Mouse (Mus musculus): ENCODE results near the gene Numa1.
A peak's percentile ranks its signal among the peaks of the same experiment; 100 is the strongest.
"Not testable (repeated sequence)": the region's sequence is repeated elsewhere in the genome, so short reads cannot be mapped to it uniquely, and the experiment has no call there.

Numa1 gene

DNA sequence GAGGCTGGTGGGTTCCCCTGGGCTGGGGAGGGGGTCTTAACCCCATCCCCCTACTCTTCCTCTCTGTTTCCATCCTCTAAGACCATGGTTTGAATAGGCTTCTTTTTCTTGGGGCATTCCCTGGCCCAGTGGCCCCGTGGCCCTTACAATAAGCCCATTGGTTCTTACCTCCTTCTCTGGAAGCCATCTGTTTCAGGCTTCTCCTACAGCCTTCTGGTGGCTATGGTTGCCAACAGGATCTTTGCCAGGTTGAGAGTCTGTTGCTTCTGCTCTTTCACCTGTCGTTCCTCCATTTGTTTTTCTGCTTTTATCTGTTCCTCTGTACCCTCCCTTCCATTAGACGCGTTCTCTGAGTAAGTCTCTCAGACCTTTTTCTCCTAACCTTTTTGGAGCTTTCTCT, 3.7 kb downstream of the Numa1 start:
- DNase-seq (ENCODE audit: low spot score) = no peak

DNA sequence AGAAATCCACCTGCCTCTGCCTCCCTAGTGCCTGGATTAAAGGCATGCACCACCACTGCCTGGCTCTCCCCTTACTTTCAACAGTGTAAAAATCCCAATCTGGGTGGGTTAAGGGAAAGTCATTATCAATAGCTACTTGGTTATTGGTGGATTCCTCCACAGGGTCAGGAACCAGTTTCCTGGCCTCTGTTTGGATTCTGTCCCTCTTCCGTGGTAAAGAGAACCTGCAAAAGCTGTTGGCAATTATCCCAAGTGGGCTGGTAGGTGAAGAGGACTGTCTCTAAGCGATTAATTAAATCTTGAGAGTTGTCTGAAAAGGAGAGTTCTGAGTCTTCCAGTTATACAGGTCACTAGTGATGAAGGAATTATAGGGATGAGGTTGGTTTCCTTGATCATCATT, 4.4 kb downstream of the Numa1 start:
- DNase-seq (ENCODE audit: low spot score) = no peak

DNA sequence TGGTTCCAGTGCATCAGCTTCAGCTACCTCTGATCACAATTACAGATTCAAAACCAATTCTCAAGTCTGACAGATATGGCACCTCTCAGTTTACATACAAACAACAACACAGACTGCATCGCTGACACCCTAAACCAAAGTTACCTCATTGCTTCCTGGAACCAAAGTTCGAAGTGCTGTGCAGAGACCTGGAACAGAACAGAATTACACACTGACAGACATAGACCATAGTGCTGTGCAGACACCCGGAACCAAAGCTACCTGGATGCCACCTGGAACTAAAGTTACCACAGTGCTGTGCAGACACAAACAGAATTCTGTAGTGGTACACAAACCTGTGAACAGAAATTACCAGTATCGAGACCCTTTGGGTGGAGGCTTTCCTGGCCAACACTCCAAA, 5.8 kb downstream of the Numa1 start:
- DNase-seq (ENCODE audit: low spot score) = no peak

DNA sequence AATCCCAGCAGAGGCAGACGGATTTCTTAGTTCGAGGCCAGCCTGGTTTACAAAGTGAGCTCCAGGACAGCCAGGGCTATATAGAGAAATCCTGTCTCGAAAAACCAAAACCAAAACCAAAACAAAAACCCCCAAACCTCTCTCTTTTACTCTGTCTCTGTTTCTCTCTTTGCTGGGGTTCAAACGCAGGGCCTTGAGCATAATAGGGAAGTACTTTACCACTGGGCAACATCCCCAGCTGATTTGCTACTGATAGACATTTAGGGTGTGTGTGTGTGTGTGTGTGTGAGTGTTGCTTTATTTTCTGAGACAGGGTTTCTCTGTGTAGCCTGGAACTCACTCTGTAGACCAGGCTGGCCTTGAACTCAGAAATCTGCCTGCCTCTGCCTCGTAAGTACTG, 15.1 kb downstream of the Numa1 start:
- DNase-seq (ENCODE audit: low spot score) = not testable (repeated sequence)

DNA sequence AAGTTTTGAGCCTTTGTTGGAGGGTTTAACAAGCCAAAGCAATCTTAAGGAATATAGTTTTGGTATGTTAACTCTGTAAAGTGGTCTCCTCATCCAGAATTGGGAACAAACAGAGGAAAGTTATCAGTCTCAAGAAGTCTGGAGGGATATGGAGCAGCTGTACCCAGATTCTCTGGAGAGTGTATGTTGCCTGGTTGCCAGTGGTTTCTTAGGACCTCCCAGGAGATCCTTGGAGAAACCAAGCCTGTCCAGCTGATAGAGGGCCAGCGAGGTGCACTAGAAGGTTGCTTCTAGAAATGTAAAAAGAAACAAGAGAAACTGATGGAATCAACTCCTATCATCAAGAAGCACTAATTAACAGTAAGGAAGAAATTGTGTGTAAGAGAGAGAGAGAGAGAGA, 17.7 kb downstream of the Numa1 start:
- no peak for DNase-seq (ENCODE audit: low spot score)

DNA sequence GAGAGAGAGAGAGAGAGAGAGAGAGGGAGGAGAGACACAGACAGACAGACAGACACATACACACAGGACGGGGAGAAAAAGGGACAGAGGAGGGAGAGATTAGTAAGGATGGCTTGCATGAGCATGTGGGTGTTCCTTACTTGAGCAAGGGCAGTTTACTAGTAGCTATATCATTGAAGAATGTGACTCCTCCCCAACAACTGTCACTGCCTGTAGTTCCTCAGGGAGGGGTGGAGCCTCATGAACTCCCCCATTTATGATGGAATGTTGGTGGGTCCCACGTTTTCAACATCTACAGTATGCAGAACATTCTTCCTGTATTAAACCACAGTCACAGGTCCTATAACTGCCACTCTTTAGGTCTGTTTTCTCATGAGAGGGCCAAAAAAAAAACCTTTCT, 18.2 kb downstream of the Numa1 start:
- DNase-seq (ENCODE audit: low spot score) = no peak

DNA sequence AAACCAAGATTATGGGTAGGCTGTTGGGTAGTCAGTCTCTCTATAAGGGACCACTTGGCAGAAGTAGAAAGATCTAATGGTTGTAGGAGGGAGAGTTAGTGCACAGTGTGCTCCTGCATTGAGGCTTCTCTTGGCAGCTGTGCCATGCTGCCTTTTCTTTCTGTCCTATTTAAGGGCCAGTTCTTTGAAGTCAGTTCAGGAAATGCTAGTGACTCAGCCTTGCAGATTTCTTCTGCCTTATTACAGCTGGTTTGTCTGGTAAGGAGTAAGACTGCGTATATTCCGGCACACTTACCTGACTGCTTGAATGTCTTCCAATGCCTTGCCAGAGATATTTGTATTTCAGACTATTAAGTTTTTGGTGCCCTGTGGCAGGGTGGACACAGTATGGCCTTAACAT, 20.3 kb downstream of the Numa1 start:
- no peak for DNase-seq (ENCODE audit: low spot score)

DNA sequence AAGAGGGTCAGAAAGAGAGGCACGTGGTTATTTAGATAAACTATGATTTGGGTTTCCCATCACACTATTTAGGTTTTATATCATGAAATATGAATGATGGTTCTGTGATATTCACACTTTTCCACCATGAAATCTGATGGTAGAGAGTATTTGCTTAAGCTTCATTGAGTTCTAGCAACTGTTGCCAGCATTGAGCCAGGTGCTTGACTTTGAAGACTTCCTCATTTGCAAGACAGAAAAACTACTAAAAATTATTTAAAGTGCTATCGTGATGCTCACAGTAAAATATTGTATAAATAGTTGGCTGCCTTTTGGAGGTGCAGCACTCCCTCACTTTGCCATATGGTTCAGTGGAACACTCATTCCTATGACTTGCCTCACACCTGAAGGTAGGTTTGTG, 21.4 kb downstream of the Numa1 start:
- DNase-seq (ENCODE audit: low spot score) = no peak

DNA sequence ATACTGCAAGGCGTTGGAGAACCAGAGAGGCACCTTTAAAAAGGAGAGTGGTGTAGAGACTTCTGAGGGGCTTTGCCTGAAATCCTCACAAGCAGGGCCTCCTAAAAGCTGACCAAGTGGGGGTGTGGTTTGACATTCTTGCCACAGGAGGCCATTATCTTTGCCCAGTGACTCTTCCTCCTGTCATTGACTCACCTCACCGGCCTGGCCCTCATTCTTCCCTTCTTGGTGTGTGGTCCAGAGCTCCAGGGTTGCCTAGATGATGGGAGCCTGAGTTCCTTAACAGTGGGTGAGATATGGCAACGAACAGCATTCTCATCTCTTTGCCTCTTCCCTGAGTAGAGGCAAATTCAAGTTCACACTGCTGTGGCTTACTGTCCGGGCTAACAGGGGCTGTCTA, 22.0 kb downstream of the Numa1 start:
- no peak for DNase-seq (ENCODE audit: low spot score)

DNA sequence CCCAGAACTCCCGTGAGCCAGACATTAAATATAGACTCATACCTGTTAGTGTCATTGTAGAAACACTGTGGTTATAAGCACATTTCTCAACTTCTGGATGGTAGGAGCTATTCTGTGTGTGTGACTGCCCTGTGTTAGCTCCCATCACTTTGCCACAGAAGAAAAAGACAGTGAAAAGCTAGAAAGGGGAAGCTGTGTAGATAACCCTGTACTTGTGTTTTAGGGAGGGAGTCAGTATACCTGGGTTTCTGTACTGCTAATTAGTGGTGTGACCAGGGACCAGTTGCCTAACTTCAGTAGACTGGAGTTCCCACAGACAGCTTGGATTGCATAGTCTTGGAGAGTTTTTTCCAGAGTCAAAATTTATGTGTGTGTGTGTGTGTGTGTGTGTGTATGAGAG, 22.6 kb downstream of the Numa1 start:
- DNase-seq (ENCODE audit: low spot score) = no peak

DNA sequence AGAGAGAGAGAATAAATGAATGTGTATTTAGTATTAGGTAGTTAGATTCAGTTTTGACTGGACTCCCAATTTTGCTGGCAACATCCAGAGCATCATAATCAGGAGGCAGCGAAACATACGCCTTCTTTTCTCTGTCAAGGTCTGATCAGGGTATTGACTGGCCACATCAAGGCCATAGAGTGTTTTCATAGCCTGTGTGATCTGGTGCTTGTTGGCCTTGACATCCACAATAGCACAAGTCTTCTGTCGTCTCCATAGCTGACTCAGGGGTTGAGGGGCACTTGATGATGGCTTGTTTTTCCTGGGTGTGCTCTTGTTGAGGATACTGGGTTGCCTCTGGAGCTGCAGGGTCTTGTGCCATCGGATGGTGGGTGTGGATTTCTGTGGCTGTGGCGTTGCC, 23.0 kb downstream of the Numa1 start:
- DNase-seq (ENCODE audit: low spot score) = no peak

DNA sequence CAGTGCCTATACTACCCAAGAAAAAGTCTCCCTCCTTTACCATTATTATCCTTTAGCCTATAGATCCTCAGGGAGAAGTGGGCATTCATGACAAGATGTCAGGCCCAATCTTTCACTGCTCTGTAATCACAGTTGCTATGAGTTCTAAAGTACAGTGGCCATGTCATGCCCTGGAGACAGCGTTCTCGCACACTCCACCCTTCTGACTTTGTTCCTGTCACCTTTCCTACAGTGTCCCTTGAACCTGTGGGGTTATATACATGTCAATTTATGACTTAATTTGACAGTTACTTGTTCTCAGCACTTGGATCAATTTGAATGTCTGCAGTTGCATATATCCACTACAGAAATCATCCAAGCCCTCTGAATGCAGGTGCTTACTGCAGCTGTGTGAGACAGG, 28.9 kb downstream of the Numa1 start:
- DNase-seq (ENCODE audit: low spot score) = no peak

DNA sequence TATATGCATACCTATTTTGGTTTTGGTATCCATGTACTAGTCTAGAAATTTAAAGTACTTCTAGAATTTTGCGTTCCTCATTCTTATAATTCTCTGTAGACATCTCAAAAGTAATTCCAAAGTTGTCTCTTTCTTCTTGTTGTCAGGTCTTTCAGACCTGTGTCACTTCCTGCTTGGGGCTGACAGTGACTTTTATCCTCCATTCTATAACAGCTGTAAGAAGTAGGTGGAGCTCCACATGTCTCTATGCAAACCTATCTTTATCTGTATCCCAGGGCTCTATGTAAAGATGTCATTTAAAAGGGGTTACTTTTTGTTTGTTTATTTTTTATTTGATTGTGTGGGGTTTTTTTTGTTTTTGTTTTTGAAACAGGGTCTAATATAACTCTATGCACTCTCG, 29.7 kb downstream of the Numa1 start:
- no peak for DNase-seq (ENCODE audit: low spot score)

DNA sequence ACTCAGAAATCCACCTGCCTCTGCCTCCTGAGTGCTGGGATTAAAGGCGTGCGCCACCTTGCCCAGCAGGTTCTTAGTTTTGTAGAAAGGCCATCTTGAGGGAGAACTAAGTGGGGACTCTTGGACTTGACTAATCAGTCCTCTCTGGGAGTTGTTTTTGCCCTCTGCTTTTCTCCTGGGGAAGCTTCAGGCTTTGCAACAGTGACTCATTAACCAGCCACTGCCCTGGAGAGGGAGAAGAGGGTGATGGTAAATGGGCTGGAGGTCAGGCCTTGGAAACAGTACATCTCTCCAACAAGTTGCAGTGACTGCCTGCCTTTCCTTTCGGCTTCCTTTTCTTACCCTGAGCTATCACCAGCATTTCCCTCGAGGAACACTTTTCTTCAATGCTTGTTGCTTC, 30.6 kb downstream of the Numa1 start:
- no peak for DNase-seq (ENCODE audit: low spot score)

DNA sequence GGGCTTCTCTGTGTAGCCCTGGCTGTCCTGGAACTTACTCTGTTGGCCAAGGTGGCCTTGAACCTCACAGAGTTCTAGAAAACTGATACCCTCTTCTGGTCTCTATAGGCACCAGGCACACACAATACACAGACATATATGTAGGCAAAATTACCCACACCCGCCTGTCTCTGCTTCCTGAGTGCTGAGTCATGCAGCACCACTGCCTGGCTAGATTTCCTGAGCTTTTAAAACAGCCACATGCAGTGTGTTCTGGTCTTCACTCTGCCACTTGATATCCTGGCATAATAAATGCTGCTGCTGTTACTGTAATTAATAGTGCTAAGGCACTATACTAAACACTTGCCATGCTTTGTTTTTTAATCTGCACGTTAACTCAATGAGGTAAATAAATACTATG, 31.7 kb downstream of the Numa1 start:
- no peak for DNase-seq (ENCODE audit: low spot score)

DNA sequence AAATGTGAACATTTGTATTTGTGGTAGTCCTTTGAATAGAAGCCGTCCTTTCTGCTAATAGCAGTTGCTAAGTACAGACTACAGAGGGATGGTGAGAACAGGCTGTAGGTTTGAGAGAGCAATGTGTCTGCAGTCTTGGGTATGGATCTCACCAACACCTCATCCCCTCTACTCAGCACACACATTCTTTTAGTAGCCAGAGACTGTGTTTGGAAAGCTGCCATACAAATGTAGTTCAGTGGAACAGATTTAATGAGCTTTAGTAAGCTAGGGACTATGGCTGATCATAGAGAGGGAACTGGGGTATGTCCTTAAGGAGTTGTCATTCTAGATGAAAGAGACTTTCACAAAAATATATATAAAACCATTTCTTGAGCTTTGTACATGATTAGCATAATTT, 33.3 kb downstream of the Numa1 start:
- no peak for DNase-seq (ENCODE audit: low spot score)

DNA sequence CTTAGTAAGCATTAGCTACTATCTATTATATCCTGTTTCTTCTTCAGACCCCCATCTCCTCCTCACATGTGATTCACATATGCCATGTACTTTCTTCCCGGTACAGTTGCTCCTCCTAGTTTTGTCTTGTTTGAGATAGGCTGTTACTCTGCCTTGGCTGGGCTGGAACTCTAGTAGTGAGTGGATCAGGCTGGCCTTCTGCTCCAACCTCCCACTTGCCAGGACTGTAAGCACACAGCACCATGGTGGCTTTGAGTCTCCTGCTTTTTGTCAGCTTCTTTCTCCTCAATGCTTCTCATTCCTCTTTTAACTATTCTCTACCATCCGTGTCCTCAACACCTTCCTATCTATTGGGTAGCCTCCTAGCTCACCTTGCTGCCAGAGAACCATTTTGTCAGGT, 34.8 kb downstream of the Numa1 start:
- no peak for DNase-seq (ENCODE audit: low spot score)

DNA sequence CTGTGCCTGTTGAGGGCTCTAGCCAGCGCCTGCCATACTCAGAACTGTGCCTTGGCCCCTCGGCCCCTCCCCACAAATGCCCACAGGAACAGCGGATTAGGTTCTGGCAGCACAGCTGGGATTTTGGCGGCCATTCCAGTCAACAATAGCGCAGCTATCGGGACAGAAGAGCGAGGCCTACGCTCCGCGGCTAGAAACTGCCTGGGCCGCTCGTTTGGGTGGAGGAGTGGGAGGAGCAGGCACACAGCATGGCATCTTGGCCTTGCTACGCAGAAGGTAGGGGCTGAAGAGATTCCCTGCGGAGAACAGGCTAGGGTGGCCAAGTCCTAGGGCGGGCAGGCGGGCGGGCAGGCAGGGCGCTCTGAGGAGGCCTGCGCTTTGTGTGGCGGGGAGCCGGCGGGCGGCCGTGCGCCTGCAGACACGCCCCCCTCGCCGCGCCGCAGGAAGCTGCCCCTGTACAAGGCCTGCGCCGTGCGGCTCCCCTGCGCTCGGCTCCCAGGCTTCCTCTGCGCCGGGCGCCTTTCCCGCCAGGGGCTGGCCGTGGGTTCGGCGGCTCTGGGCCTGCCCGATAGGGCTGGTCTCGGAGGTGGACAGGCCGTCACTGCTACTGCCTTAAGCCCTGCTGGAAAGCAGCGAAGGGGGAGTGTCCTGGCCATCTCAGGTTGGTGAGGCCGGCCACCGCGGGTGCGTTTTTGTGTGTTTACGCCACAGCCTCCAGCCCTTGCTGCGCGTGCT, 36.0 kb downstream of the Numa1 start:
- peak; percentile 90 for DNase-seq (ENCODE audit: low spot score)

DNA sequence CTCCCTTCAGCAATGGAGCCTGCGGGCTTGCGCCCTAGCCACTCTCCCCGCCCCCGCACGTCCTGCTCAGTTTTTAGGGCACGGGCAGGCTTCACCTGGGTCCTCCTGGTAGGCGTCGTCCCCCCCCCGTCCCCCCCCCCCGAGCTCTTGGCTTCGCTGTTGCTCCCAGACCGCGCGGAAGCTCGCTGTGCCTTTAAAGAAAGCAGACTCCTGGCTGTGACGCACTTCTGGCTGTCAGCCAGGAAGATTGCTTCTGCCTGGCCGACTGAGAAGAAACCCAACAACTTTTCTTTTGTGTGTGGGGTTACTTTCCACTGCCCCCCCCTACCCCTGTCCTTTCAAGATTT, 36.5 kb downstream of the Numa1 start:
- DNase-seq (ENCODE audit: low spot score) = peak; percentile 87

DNA sequence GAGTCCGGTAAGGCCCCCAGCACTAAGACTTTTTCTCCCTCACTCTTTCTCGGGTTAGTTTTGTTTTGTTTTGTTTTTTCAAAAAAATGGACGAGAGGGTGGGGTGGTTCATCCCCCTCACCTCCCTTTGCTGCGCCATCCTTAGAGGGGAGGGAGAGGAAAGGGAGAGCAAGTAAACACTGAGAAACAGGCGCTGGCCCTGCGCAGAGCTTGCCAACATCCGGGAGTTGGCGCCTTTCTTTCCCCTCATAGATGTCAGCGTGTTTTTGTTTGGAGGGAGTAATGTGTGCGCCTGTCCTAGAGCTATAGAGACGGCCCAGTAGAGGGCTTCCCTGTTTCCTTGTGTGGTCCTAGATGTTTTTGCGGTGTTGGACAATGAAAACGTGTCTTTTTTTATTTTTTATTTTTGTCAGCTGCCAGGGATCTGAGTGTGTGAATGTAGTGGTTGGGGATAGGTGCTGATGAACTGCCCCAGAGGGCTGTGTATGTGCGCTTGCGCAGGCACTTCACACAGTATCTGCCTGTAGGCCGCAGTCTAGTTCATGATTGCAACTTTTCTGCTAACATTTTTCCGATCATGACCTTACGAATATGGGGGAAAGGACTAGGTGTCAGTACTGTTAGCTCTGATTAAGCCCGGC, 37.0 kb downstream of the Numa1 start:
- peak; percentile 73 for DNase-seq (ENCODE audit: low spot score)

DNA sequence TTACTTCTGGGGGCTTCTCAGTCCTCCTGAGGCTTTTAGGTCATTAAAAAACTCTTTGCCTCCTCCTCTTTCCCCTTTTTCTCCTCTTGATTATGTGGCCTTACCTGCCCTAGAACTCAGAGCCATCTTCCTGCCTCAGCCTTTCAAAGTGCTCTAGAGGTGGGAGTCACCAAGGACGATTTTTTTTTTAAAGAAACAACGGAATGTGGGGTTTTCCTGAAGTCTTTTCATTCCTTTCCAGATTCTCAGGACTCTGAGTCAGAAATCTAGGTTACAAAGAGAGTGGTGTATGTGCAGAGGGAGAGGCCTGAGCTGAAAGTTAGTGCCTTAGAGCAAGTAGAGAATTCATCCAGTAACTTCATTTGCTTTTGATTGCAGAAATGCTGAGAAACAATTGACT, 37.8 kb downstream of the Numa1 start:
- DNase-seq (ENCODE audit: low spot score) = no peak

DNA sequence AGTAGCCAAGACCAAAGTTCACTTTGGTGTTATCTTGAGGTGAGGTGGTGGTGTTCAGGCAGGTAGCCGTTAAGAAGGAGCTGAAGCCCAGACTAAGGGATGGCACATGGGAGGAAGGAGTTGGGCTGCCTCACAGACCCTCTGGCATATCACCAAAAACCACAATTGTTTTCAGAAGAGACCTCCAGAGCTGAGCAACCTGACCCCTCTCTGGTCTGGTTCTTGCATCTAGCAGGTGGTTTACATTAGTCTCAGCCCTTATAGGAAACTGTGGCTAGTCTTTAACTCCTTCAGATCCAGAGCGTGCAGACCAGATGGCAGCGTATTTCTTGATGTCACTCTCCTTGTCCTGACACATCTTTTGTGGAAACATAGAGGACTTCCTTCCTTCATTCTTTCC, 39.8 kb downstream of the Numa1 start:
- no peak for DNase-seq (ENCODE audit: low spot score)

DNA sequence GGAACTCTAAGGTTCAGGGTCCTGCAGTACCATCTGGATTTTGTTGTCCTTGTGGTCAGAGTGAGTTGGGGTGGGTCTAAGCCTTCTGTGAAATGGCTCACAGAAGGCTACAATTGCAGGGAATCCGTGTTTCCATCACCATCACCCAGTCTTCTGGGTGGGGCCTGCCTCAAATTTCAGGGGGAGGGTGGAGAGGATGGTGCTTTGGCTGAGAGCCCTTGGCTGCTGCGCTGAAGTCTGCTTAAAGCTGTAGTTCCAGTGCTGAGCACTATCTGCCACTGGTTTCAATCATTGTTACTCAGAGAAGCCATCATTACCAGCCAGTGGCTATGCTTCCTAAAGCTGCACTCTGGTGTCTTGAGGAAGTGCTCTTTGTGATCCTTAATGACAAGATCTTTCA, 40.6 kb downstream of the Numa1 start:
- no peak for DNase-seq (ENCODE audit: low spot score)

DNA sequence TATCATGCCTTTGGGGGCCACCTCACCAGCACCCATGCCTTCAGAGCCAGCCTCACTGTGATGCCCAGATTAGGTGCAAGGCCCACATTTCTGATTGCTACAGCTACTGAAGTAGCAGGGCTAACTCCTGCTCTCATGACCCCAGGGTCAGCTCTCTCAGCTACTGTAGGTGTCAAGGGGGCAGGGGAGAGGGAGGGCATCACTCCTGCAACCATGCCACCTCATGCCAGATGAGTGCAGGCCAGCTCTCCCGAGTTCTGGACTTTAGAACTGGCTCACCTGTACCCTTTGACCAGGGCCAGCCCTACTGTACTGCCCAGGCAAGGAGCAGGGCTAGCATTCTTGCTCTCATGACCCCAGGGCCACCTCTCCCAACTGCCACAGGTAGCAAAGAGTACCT, 48.8 kb downstream of the Numa1 start:
- no peak for DNase-seq (ENCODE audit: low spot score)
